Mouse (Mus musculus): ENCODE results near the gene Jak1.

GRCm38 (mm10) chr4:101164673-101165072, 100.4 kb downstream of the Jak1 start:
- TF ChIP-seq CTCF (conservative IDR thresholded peaks at IDR 0.05; ENCODE audit: low read length) (no peak), POU5F1 (IDR thresholded peaks at IDR 0.05; ENCODE audit: borderline replicate concordance, low read length) (no peak)

Data from E14TG2a.4 (cell line).